In genomic region chr8:109595854-109596253, GRCm38 (mm10) we compare ENCODE assay signal across 8 mouse cellular contexts. TPM values are rescaled to one million over a fixed set of nuclear protein-coding genes. Genes with fewer than 3 reads are reported as not detected.
DNase-seq lines count a peak whose midpoint lies in the region; ATAC-seq and TF ChIP-seq lines count a peak whose summit lies in the region.

No protein-coding gene starts in this region.

- no peak overlapping the region for H3K4me3 ChIP-seq in midbrain, embryonic 11.5 days (ENCODE audit: low read depth, low read length)
- H3K4me3 ChIP-seq in midbrain, embryonic 15.5 days: no peak overlapping the region
- no peak overlapping the region for H3K4me3 ChIP-seq in olfactory bulb, adult 2 months (ENCODE audit: insufficient read depth, low read depth, low read length)

- intact Hi-C loops in heart, postnatal 10 days (cut with DNase I): no loop called here

- H3K4me1 ChIP-seq in midbrain, embryonic 11.5 days (ENCODE audit: control insufficient read depth, insufficient read depth, low read length): no peaks in the 10 kb centered on the region
- no peaks in the 10 kb centered on the region for H3K4me1 ChIP-seq in midbrain, embryonic 15.5 days
- H3K4me1 ChIP-seq in olfactory bulb, adult 2 months (ENCODE audit: control insufficient read depth, insufficient read depth, low read length): no peaks in the 10 kb centered on the region

- no peak overlapping the region for H3K27ac ChIP-seq in midbrain, embryonic 11.5 days (ENCODE audit: low read depth, low read length)
- no peak overlapping the region for H3K27ac ChIP-seq in midbrain, embryonic 15.5 days
- no peak overlapping the region for H3K27ac ChIP-seq in olfactory bulb, adult 2 months (ENCODE audit: insufficient read depth, low read depth, low read length)

- no peak overlapping the region for H3K9ac ChIP-seq in midbrain, embryonic 11.5 days (ENCODE audit: low read length)
- H3K9ac ChIP-seq in midbrain, embryonic 15.5 days: no peak overlapping the region

- H3K27me3 ChIP-seq in midbrain, embryonic 11.5 days (ENCODE audit: control insufficient read depth, insufficient read depth, low read length): no peaks in the 10 kb centered on the region
- no peaks in the 10 kb centered on the region for H3K27me3 ChIP-seq in midbrain, embryonic 15.5 days (replicated peaks)

- no peak for ATAC-seq in midbrain, embryonic 11.5 days (ENCODE audit: low FRiP score)
- no peak for ATAC-seq in midbrain, embryonic 15.5 days (replicated peaks)

- WGBS in midbrain, embryonic 11.5 days: 57% methylated on average over 8 of the region's 8 CpGs
- WGBS in midbrain, embryonic 15.5 days: 47% methylated on average over 8 of the region's 8 CpGs
- WGBS in olfactory bulb, adult 2 months: 48% methylated on average over 8 of the region's 8 CpGs

- no peaks in the 10 kb centered on the region for H3K9me3 ChIP-seq in midbrain, embryonic 11.5 days (ENCODE audit: control insufficient read depth, low read length)
- H3K9me3 ChIP-seq in midbrain, embryonic 15.5 days: no peaks in the 10 kb centered on the region

- DNase-seq in midbrain, embryonic 11.5 days (ENCODE audit: low spot score, missing footprints): peak; percentile 86
- DNase-seq in NIH3T3 (ENCODE audit: low read depth): peak; percentile 76
- DNase-seq in cerebellum, adult 18-20 months: peak; percentile 37 to 41
- DNase-seq in heart, postnatal 10 days: peak; percentile 29 to 69
- DNase-seq in liver: peak; percentile 70
- peak; percentile 35 to 71 for DNase-seq in urinary bladder, postnatal 4 days (ENCODE audit: low spot score in 2 of 2)

- H3K36me3 ChIP-seq in midbrain, embryonic 11.5 days (ENCODE audit: control insufficient read depth, insufficient read depth, low read length): peaks cover 3% of the 10 kb centered on the region; the same call in 1 of the 2 replicates
- H3K36me3 ChIP-seq in midbrain, embryonic 15.5 days (replicated peaks): 0 out of 2 replicates have a peak, but pooled peaks cover 4% of the 10 kb centered on the region

- TF ChIP-seq POLR2A in olfactory bulb, adult 2 months (IDR thresholded peaks at IDR 0.05; ENCODE audit: insufficient read depth, low read depth, low read length): no peak

- no peak overlapping the region for H3K4me2 ChIP-seq in midbrain, embryonic 11.5 days
- no peak overlapping the region for H3K4me2 ChIP-seq in midbrain, embryonic 15.5 days

- peak; percentile 65; the same call in 1 of the 2 replicates for TF ChIP-seq CTCF in olfactory bulb, adult 2 months (IDR thresholded peaks at IDR 0.05; ENCODE audit: insufficient read depth, low read depth, low read length)

RNA-seq across cellular contexts. Expression of gene Dhodh, which starts 12.6 kb away (rescaled TPM):
- polyA plus RNA-seq in midbrain, embryonic 11.5 days (2014; fragmentation: Nextera tagmentation; extraction: Ambion mirVana): 38.5 and 44.9 TPM in 2 replicates
- polyA plus RNA-seq in midbrain, embryonic 15.5 days (2015; fragmentation: Nextera tagmentation; extraction: Ambion mirVana): 32.2 and 33.3 TPM in 2 replicates
- total RNA-seq in heart, postnatal 10 days (2021): 10 to 100 TPM; 14.1 to 18.7 TPM
- polyA plus RNA-seq in olfactory bulb, adult 2 months (2012; ENCODE audit: insufficient read depth, insufficient read length, low replicate concordance, missing spikeins): not detected in 2 replicates

RNA-seq across cellular contexts. Expression of gene Hp, which starts 16.9 kb away (rescaled TPM):
- 0.33 and 0.34 TPM in 2 replicates for polyA plus RNA-seq in midbrain, embryonic 11.5 days (2014; fragmentation: Nextera tagmentation; extraction: Ambion mirVana)
- polyA plus RNA-seq in midbrain, embryonic 15.5 days (2015; fragmentation: Nextera tagmentation; extraction: Ambion mirVana): 0.49 and 0.79 TPM in 2 replicates
- total RNA-seq in heart, postnatal 10 days (2021): 1 to 10 TPM; 2.6 to 4.5 TPM
- polyA plus RNA-seq in olfactory bulb, adult 2 months (2012; ENCODE audit: insufficient read depth, insufficient read length, low replicate concordance, missing spikeins): not detected in 2 replicates

RNA-seq across cellular contexts. Expression of gene Pkd1l3, which starts 18.5 kb away (rescaled TPM):
- 0.20 and 0.36 TPM in 2 replicates for polyA plus RNA-seq in midbrain, embryonic 11.5 days (2014; fragmentation: Nextera tagmentation; extraction: Ambion mirVana)
- polyA plus RNA-seq in midbrain, embryonic 15.5 days (2015; fragmentation: Nextera tagmentation; extraction: Ambion mirVana): 0.03 and 0.27 TPM in 2 replicates
- under 1 TPM in 1 of 2 experiments, not detected in 1; 0.26 TPM for total RNA-seq in heart, postnatal 10 days (2021)
- polyA plus RNA-seq in olfactory bulb, adult 2 months (2012; ENCODE audit: insufficient read depth, insufficient read length, low replicate concordance, missing spikeins): not detected in 2 replicates

RNA-seq across cellular contexts. Expression of gene Txnl4b, which starts 30.2 kb away (rescaled TPM):
- 28.2 and 31.4 TPM in 2 replicates for polyA plus RNA-seq in midbrain, embryonic 11.5 days (2014; fragmentation: Nextera tagmentation; extraction: Ambion mirVana)
- polyA plus RNA-seq in midbrain, embryonic 15.5 days (2015; fragmentation: Nextera tagmentation; extraction: Ambion mirVana): 27.5 and 28.1 TPM in 2 replicates
- 1 to 10 TPM; 5.3 to 6.9 TPM for total RNA-seq in heart, postnatal 10 days (2021)
- not detected in 2 replicates for polyA plus RNA-seq in olfactory bulb, adult 2 months (2012; ENCODE audit: insufficient read depth, insufficient read length, low replicate concordance, missing spikeins)

RNA-seq across cellular contexts. Expression of gene Dhx38, which starts 30.2 kb away (rescaled TPM):
- polyA plus RNA-seq in midbrain, embryonic 11.5 days (2014; fragmentation: Nextera tagmentation; extraction: Ambion mirVana): 18.7 and 22.0 TPM in 2 replicates
- 19.2 and 20.7 TPM in 2 replicates for polyA plus RNA-seq in midbrain, embryonic 15.5 days (2015; fragmentation: Nextera tagmentation; extraction: Ambion mirVana)
- 10 to 100 TPM; 18.0 to 18.6 TPM for total RNA-seq in heart, postnatal 10 days (2021)
- 90.7 TPM in 1 of 2 replicates, not detected in the other for polyA plus RNA-seq in olfactory bulb, adult 2 months (2012; ENCODE audit: insufficient read depth, insufficient read length, low replicate concordance, missing spikeins)
